Mouse (Mus musculus) gastrocnemius, postnatal 14 days (tissue): ENCODE data around the gene BC028528. TPM values are rescaled to one million over a fixed set of nuclear protein-coding genes. Genes with fewer than 3 reads are reported as not detected.
A peak's percentile ranks its signal among the peaks of the same experiment; 100 is the strongest.
"Not testable (repeated sequence)": the region's sequence is repeated elsewhere in the genome, so short reads cannot be mapped to it uniquely, and the experiment has no call there.

Experiments used
- DNase-seq: peaks from one replicate; pipeline ENCODE4 v3.0.0; 2021; ENCODE audit warnings: mixed read lengths
- intact Hi-C: fragments of 180-260 bp; cut with DNase I; formaldehyde crosslinking; loops from one replicate; pipeline ENCODE4 v1.15.1; 2025; ENCODE audit warnings: low total_unique reads
- total RNA-seq, 2 experiments: library from RNA; stranded (reverse); gene quantifications; 2 replicates each; pipeline ENCODE4 v1.2.3; 2021

BC028528 gene
- total RNA-seq, 2 experiments from 2014 or later, result 14.2 to 17.0 TPM

DNA sequence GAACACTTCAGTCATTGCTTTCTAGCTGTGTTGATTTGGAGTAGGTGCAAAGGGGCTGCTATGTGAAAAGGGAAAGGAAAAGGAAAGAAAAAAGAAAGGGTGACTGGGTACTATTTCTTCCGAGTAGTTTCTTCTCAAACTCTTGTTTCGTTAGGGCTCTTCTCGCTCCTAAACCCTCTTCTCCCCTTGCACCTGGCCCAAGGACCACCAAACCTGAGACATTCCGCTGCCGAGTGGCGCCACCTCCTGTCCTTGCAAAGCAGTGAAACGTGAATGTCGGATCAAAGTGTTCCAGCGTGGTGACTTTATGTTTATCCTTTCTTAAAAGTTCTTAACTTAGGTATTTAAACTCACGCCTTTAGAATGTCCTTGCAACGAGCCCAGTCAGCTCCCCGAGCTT is 15.1 kb upstream of the BC028528 start:
- intact Hi-C loops, result loop anchor here (2.0 to 5.0 kb wide), 2 partner anchors 24 to 45 kb away; partner anchors contain the start of gene Ciart
- DNase-seq, result peak; percentile 49

- intact Hi-C loops, result loop anchor here (2.0 to 5.0 kb wide), 2 partner anchors 23 to 44 kb away; partner anchors contain the start of gene Ciart
- peak; percentile 36 for DNase-seq
Observed at GRCm38 (mm10) chr3:95905940-95906492, 14.2 kb upstream of the BC028528 start.

GRCm38 (mm10) chr3:95905146-95905939 is 13.5 kb upstream of the BC028528 start:
- intact Hi-C loops, result loop anchor here (5.0 kb wide), 1 partner anchor 43 kb away; no protein-coding TSS in a partner anchor
- DNase-seq, result peak; percentile 13

- intact Hi-C loops, result no loop called here
Observed at GRCm38 (mm10) chr3:95904568-95904967, 12.8 kb upstream of the BC028528 start, which contains the start of gene Car14. Gene Car14, minus strand, starts transcription at chr3:95904691.

GRCm38 (mm10) chr3:95903753-95904502 is 12.1 kb upstream of the BC028528 start:
- intact Hi-C loops, result no loop called here
- DNase-seq, result no peak

More at GRCm38 (mm10) chr3:95904568-95904967, 12.8 kb upstream of the BC028528 start, which contains the start of gene Car14:
- DNase-seq, result peak; percentile 36

DNA sequence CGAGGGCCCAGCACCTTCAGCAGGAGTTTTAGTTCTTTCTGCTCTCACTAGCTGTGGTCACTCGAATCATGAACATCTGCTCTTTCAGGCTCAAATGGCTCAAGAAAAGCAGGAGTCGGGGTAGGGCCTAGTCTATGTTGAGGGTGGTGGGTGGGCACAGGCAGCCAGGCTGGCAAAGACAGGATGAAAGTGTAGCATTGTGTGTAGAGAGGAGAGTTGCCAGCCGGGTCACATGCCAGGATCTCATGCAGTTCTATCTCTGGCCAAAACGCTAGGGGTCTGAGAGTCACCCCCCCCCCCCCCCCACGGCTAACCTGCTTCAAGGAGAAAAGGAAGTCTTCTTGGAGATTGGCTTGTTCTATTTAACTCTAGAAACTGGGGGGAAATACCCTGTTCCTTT is 10.8 kb upstream of the BC028528 start:
- DNase-seq, result no peak
- intact Hi-C loops, result no loop called here

DNA sequence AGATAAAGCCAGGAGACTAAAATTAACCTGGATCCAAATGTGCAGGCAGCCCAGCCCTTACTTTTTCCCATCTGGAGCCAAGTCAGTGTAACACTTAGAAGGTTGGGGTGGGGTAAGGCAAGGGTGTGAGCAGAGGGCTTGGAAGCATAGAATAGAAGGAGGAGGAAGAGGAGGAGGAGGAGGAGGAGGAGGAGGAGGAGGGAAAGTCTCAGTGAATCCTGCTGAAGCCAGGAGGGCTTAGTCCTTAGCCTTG is 10.5 kb upstream of the BC028528 start:
- DNase-seq, result no peak
- intact Hi-C loops, result no loop called here

GRCm38 (mm10) chr3:95901616-95902372 is 10.0 kb upstream of the BC028528 start:
- intact Hi-C loops, result no loop called here
- peak; percentile 56 for DNase-seq

DNA sequence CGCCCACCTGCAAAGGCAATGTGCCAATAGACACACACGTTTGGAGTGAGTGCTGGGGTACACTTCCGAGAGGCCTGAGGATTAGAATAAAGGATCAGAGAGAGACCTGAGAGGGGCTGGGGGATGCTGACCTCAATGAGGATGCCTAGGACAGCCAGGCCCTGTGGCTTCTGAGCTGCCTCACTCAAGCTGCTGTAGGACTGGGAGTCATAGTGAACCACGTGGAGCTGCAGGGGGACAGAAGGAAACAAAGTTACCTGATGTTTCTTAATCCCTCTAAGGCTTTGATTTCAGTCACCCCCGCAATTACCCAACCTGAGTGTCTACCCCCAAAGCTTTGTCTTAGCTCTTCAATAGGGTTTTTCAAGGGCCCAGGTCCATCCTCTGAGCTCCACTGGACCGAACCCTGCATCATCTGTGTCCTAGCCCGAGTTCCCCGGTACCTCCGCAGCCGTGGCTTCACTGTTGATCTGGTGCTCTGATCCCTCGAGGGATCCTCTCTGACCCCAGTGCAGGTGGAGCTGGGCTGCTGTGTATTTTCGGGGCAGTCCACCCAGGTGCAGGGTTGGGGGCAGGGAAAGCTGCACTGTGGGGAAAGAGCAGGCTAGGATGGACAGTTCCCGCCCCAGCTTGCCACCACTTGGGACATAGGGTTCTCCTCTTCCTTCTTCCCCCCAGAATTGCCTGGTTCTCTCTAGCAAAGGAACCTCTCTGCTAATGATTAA is 8.2 kb upstream of the BC028528 start:
- no peak for DNase-seq
- intact Hi-C loops, result no loop called here

DNA sequence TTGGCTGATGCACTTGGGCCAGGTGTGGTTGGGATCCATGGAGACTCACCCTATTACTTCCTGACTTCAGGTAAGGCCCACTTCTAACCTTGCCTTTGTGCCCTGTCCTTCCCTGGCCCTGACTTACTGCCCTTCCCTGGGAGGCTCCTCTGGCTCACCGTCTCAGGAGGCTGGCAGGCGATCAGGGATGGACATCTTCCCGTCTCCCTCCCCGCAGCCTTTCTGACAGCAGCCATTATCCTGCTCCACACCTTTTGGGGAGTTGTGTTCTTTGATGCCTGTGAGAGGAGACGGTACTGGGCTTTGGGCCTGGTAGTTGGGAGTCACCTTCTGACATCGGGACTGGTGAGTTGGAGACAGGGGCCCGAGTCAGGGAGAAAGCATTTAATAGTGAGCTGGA is 3.7 kb upstream of the BC028528 start:
- intact Hi-C loops, DNase-seq: not testable (repeated sequence)

GRCm38 (mm10) chr3:95894317-95895160 is 2.7 kb upstream of the BC028528 start:
- peak; percentile 65 for DNase-seq
- intact Hi-C loops, result no loop called here

- DNase-seq, result peak; percentile 97
- intact Hi-C loops, result not testable (repeated sequence)
Observed at GRCm38 (mm10) chr3:95893606-95894316, 2.0 kb upstream of the BC028528 start, which contains the start of gene Aph1a. Gene Aph1a, plus strand, starts transcription at chr3:95893969.

DNA sequence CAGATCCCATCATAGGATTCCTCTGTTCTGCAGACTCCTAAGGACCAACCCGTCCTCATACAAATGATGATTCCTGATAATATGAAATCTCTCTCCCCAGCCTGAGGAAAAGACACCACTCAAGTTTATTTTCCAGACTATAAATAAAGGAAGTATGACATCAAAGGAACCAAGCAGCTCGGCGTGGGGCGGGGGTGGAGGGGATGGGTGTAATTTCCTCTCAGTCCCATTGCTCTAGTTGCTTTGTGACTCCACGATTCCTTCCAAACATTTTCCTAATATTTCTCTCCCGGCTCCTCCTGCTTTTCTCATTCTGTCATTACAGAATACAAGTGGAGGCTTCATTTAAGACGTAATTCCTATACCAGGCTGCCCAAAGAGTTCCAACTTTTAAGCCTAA is 1.3 kb upstream of the BC028528 start:
- intact Hi-C loops, result no loop called here
- no peak for DNase-seq

GRCm38 (mm10) chr3:95892066-95893052 is 554 bp upstream of the BC028528 start:
- intact Hi-C loops, result no loop called here
- DNase-seq, result no peak

GRCm38 (mm10) chr3:95889664-95890063 is 2.1 kb downstream of the BC028528 start:
- no peak for DNase-seq
- intact Hi-C loops, result no loop called here

DNA sequence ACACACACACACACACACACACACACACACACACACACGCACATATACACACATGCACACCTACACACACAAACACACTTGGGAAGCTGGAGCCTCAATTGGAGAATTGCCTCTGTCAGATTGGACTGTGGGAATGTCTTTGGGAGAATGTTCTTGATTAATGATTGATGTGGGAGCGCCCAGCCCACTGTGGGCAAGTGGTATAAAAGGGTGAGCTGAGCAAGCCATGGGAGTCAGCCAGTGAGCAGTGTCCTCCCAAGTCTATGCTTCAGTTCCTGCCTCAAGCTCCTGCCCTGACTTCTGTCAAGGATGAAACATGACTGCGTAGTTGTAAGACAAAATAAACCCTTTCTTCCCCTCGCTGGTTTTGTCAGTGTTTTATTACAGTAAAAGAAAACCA is 4.2 kb downstream of the BC028528 start:
- no peak for DNase-seq
- intact Hi-C loops, result no loop called here
